Mouse (Mus musculus): ENCODE measurements around the gene Rab1a.

The Rab1a gene

GRCm38 (mm10) chr11:20248277-20248676 lies 47.0 kb downstream of the Rab1a start:
- DNase-seq (ENCODE audit: low read depth, low spot score) = peak; percentile 64
- H3K36me3 ChIP-seq (ENCODE audit: control insufficient read depth, insufficient read depth, low read length, poor library complexity, severe bottlenecking) = no peaks in the 10 kb centered on the region; the same call in 1 of the 2 replicates
- no peaks in the 10 kb centered on the region; the same call in 1 of the 2 replicates for H3K27me3 ChIP-seq (ENCODE audit: control insufficient read depth, insufficient read depth, low read length, poor library complexity, severe bottlenecking)

GRCm38 (mm10) chr11:20248840-20249239 lies 47.6 kb downstream of the Rab1a start:
- H3K27me3 ChIP-seq (ENCODE audit: control insufficient read depth, insufficient read depth, low read length, poor library complexity, severe bottlenecking) = no peaks in the 10 kb centered on the region; the same call in 1 of the 2 replicates
- no peaks in the 10 kb centered on the region for H3K36me3 ChIP-seq (ENCODE audit: control insufficient read depth, insufficient read depth, low read length, poor library complexity, severe bottlenecking)
- DNase-seq (ENCODE audit: low read depth, low spot score) = no peak

- peak; percentile 96 for DNase-seq (ENCODE audit: low read depth, low spot score)
- Histone ChIP-seq H3K27me3 (ENCODE audit: control insufficient read depth, insufficient read depth, low read length, poor library complexity, severe bottlenecking) (no peaks in the 10 kb centered on the region; the same call in 1 of the 2 replicates), H3K36me3 (ENCODE audit: control insufficient read depth, insufficient read depth, low read length, poor library complexity, severe bottlenecking) (no peaks in the 10 kb centered on the region)
Measured at GRCm38 (mm10) chr11:20249296-20250110, 48.3 kb downstream of the Rab1a start, which contains the start of gene Cep68. TSS of gene Cep68 (minus strand) at chr11:20249429.

- no peaks in the 10 kb centered on the region; the same call in 1 of the 2 replicates for H3K27me3 ChIP-seq (ENCODE audit: control insufficient read depth, insufficient read depth, low read length, poor library complexity, severe bottlenecking)
- no peaks in the 10 kb centered on the region for H3K36me3 ChIP-seq (ENCODE audit: control insufficient read depth, insufficient read depth, low read length, poor library complexity, severe bottlenecking)
- no peak for DNase-seq (ENCODE audit: low read depth, low spot score)
Measured at GRCm38 (mm10) chr11:20250476-20251178, 49.4 kb downstream of the Rab1a start.

GRCm38 (mm10) chr11:20253088-20253487 lies 51.9 kb downstream of the Rab1a start:
- Histone ChIP-seq H3K27me3 (ENCODE audit: control insufficient read depth, insufficient read depth, low read length, poor library complexity, severe bottlenecking) (no peaks in the 10 kb centered on the region; the same call in 1 of the 2 replicates), H3K36me3 (ENCODE audit: control insufficient read depth, insufficient read depth, low read length, poor library complexity, severe bottlenecking) (no peaks in the 10 kb centered on the region)
- DNase-seq (ENCODE audit: low read depth, low spot score) = no peak

GRCm38 (mm10) chr11:20254791-20255190 lies 53.6 kb downstream of the Rab1a start:
- Histone ChIP-seq H3K36me3 (ENCODE audit: control insufficient read depth, insufficient read depth, low read length, poor library complexity, severe bottlenecking) (no peaks in the 10 kb centered on the region), H3K27me3 (ENCODE audit: control insufficient read depth, insufficient read depth, low read length, poor library complexity, severe bottlenecking) (no peaks in the 10 kb centered on the region)
- no peak for DNase-seq (ENCODE audit: low read depth, low spot score)

GRCm38 (mm10) chr11:20262628-20263380 lies 61.6 kb downstream of the Rab1a start:
- DNase-seq (ENCODE audit: low read depth, low spot score) = peak; percentile 61
- no peaks in the 10 kb centered on the region for H3K27me3 ChIP-seq (ENCODE audit: control insufficient read depth, insufficient read depth, low read length, poor library complexity, severe bottlenecking)
- no peaks in the 10 kb centered on the region for H3K36me3 ChIP-seq (ENCODE audit: control insufficient read depth, insufficient read depth, low read length, poor library complexity, severe bottlenecking)

GRCm38 (mm10) chr11:20269885-20270284 lies 68.7 kb downstream of the Rab1a start:
- Histone ChIP-seq H3K36me3 (ENCODE audit: control insufficient read depth, insufficient read depth, low read length, poor library complexity, severe bottlenecking) (no peaks in the 10 kb centered on the region), H3K27me3 (ENCODE audit: control insufficient read depth, insufficient read depth, low read length, poor library complexity, severe bottlenecking) (no peaks in the 10 kb centered on the region)
- DNase-seq (ENCODE audit: low read depth, low spot score) = no peak

GRCm38 (mm10) chr11:20275974-20276373 lies 74.7 kb downstream of the Rab1a start:
- no peak for DNase-seq (ENCODE audit: low read depth, low spot score)
- H3K36me3 ChIP-seq (ENCODE audit: control insufficient read depth, insufficient read depth, low read length, poor library complexity, severe bottlenecking) = no peaks in the 10 kb centered on the region
- H3K27me3 ChIP-seq (ENCODE audit: control insufficient read depth, insufficient read depth, low read length, poor library complexity, severe bottlenecking) = no peaks in the 10 kb centered on the region
